Mouse (Mus musculus) ZHBTc4 (cell line): ENCODE results near the gene Hes1.

Source experiments
- DNase-seq: peaks from one replicate; pipeline ENCODE4 v3.0.0-alpha.2; 2011; ENCODE audit warnings: low read depth, low spot score

Gene Hes1

DNA sequence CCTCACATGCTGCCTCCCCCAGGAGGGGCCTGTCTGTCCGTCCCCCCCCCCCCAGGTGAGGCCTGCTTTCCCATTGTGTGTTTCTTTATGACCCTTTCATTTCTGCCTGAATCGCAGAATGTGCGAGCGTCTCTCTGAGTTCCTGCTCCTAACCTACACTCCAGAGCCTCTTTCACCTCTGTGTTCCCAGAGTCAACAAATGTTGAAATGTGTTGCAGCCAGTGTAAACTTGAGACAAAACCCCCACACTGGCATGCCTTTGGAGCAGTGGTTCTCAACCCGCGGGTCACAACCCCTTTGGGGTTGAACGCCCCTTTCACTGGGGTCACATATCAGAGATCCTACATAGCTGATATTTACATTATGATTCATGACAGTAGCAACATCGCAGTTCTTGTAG is 49.6 kb downstream of the Hes1 start:
- no peak for DNase-seq

- no peak for DNase-seq
These were observed 50.3 kb downstream of the Hes1 start for GRCm38 (mm10) chr16:30114451-30114850.
